Mouse (Mus musculus) heart, embryonic 11.5 days (tissue): Measurements from ENCODE around the gene Slc39a11. TPM values are rescaled to one million over a fixed set of nuclear protein-coding genes. Genes with fewer than 3 reads are reported as not detected.

Experiments
- ATAC-seq: fragments of 200-750 bp; cut with Nextera tagmentation; replicated peaks from 2 replicates; pipeline ENCODE4 v1.8.0; 2017; ENCODE audit warnings: moderate library complexity; ENCODE audit not compliant: insufficient number of reproducible peaks, low FRiP score, low TSS enrichment
- H3K27ac ChIP-seq: fragments of 300-500 bp; sonication (generic); 2 replicates; pipeline ENCODE4 v1.5.1; 2014; ENCODE audit warnings: mild to moderate bottlenecking, low read depth, low read length
- H3K27me3 ChIP-seq: fragments of 300-500 bp; sonication (generic); 2 replicates; pipeline ENCODE4 v1.6.1; 2014; ENCODE audit warnings: mild to moderate bottlenecking, low read length, mixed read lengths; ENCODE audit not compliant: control insufficient read depth, insufficient read depth
- H3K36me3 ChIP-seq: fragments of 300-500 bp; sonication (generic); 2 replicates; pipeline ENCODE4 v1.6.1; 2014; ENCODE audit warnings: mild to moderate bottlenecking, low read length, moderate library complexity, mixed read lengths; ENCODE audit not compliant: control insufficient read depth, insufficient read depth
- H3K4me1 ChIP-seq: fragments of 300-500 bp; sonication (generic); 2 replicates; pipeline ENCODE4 v1.6.1; 2014; ENCODE audit warnings: low read length; ENCODE audit not compliant: control insufficient read depth, insufficient read depth
- H3K4me2 ChIP-seq: fragments of 300-500 bp; sonication (generic); 2 replicates; pipeline ENCODE4 v1.6.1; 2014; ENCODE audit warnings: mild to moderate bottlenecking, moderate library complexity
- H3K4me3 ChIP-seq: fragments of 300-500 bp; sonication (generic); 2 replicates; pipeline ENCODE4 v1.5.1; 2014; ENCODE audit warnings: low read depth, low read length
- H3K9ac ChIP-seq: fragments of 300-500 bp; sonication (generic); 2 replicates; pipeline ENCODE4 v1.6.1; 2014; ENCODE audit warnings: mild to moderate bottlenecking, low read depth, low read length, moderate library complexity
- H3K9me3 ChIP-seq: fragments of 300-500 bp; sonication (generic); replicated peaks from 2 replicates; pipeline ENCODE4 v1.6.1; 2016; ENCODE audit warnings: low read length; ENCODE audit not compliant: control insufficient read depth
- WGBS: fragments of 180-500 bp; shearing (Covaris S2); extraction: QIAGEN DNeasy Blood & Tissue Kit; methylation state at CpG from one replicate; pipeline ENCODE4 v1.1.7; 2014; ENCODE audit not compliant: insufficient replicate concordance; 5-methylcytosine and 5-hydroxymethylcytosine counted together
- polyA plus RNA-seq: library from polyadenylated mRNA; unstranded; fragments of >200 nt; fragmentation: Nextera tagmentation; extraction: Ambion mirVana; gene quantifications from 2 replicates; pipeline ENCODE4 v1.2.1, GENCODE M21; 2014

Gene Slc39a11
- polyA plus RNA-seq, 1 experiment from 2014 or later, result 17.1 TPM

DNA sequence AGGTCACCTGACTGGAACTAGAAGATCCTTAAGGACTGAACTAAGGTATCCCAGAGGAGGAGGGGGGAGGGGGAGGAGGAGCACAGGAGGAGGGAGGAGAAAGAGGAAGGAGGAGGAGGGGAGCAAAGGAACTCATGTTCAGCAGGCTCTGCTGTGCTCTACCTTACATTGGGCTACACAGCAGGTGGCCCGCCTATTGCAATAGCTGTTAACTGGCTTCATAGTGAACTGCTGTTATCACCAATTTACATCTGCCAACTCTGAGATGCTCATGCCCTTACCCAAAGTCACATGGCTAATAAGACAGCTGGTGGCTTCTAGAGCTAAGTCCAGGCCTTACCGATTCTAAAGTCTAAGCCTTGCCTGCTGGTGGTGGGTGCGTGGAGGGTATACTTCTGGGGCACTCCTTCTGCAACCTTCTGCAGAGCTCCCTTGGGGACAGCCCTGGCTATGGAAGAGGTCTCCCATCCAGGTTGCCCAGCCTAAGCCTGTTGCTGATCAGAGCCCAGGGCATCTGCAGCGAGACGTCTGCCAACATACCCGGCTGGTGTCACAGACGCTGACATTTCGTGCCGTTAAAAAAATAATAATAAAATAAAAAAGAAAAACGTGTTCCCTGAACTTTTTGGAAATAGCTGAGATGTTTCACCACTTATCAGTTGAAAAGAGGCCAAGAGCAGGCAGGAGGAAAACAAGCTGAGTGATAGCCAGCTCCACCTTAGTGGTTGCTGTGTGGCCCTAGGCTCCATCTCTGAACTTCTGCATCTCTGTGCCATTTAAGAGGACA, 289.6 kb downstream of the Slc39a11 start:
- Histone ChIP-seq H3K27ac (no peak overlapping the region), H3K4me1 (0 out of 2 replicates have a peak, but pooled peaks cover 5% of the 10 kb centered on the region), H3K4me3 (no peak overlapping the region), H3K36me3 (no peaks in the 10 kb centered on the region), H3K4me2 (no peak overlapping the region), H3K27me3 (no peaks in the 10 kb centered on the region), H3K9me3 (no peaks in the 10 kb centered on the region; the same call in 1 of the 2 replicates), H3K9ac (no peak overlapping the region)
- WGBS, result 85% methylated on average over 10 of the region's 10 CpGs
- no peak for ATAC-seq

GRCm38 (mm10) chr11:113355932-113356331, 293.9 kb downstream of the Slc39a11 start:
- no peak overlapping the region for H3K27ac ChIP-seq
- H3K36me3 ChIP-seq, result no peaks in the 10 kb centered on the region
- H3K4me1 ChIP-seq, result peaks cover 6% of the 10 kb centered on the region; the same call in 1 of the 2 replicates
- H3K4me3 ChIP-seq, result no peak overlapping the region
- H3K9ac ChIP-seq, result no peak overlapping the region
- no peak for ATAC-seq
- H3K9me3 ChIP-seq, result no peaks in the 10 kb centered on the region; the same call in 1 of the 2 replicates
- H3K27me3 ChIP-seq, result no peaks in the 10 kb centered on the region
- WGBS, result 58% methylated on average over 5 of the region's 5 CpGs
- H3K4me2 ChIP-seq, result no peak overlapping the region

DNA sequence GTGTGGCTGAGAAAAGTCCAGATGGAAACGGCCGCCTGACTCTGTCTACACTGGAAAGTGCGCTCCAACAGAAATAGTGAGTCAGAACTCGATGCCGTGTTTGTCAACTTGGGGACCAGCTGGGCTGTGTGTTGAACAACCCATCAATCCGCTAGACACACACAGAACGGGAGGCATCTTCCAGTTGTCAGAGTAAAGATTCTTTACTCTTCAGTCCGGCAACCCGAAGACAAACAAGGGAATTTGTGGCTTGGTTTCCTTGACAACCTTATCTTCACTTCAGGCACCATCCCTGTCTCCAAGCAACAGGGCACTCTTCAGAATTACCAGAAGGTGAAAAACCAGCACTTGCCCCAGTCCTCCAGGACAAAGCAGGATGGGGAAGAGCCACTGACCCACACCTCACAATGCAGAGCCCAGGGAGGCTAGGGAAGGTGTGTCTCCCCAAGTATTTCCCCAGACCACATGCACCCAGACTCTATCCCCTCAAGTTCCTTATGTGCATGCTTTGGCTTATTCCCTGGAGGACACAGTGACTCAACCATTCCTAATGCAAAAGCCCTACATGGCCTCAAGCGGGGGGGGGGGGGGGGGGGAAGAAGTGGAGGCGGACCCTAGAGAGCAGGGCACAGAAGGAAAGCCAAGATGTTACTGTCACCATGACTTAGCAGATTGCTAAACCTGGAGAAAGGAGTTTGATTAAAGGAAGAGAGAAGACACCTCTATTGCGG, 297.6 kb downstream of the Slc39a11 start:
- Histone ChIP-seq H3K27me3 (no peaks in the 10 kb centered on the region), H3K4me1 (peaks cover 6% of the 10 kb centered on the region; the same call in 1 of the 2 replicates), H3K36me3 (no peaks in the 10 kb centered on the region), H3K4me2 (no peak overlapping the region), H3K9me3 (peaks cover 7% of the 10 kb centered on the region), H3K27ac (no peak overlapping the region), H3K4me3 (no peak overlapping the region), H3K9ac (no peak overlapping the region)
- WGBS, result 47% methylated on average over 11 of the region's 12 CpGs
- ATAC-seq, result no peak

DNA sequence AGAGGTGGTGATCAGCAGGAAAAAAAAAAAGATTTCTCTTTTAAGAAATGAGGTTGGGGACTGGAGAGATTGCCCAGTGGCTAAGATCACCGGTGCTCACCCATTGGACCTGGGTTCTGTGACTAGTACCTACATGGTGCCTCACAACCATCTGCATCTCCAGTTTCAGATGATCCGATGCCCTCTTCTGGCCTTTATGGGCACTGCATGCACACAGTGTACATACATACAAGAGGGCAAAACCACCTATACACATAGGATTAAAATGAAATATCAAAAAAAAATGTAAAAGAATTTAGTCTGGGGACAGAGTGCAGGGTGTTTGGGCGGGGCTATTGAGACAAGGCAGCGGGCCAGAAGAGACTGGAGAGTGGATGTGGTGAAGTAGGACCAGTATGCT, 299.3 kb downstream of the Slc39a11 start:
- Histone ChIP-seq H3K36me3 (no peaks in the 10 kb centered on the region), H3K9ac (no peak overlapping the region), H3K27me3 (no peaks in the 10 kb centered on the region), H3K27ac (no peak overlapping the region), H3K4me1 (peaks cover 4% of the 10 kb centered on the region), H3K4me2 (no peak overlapping the region), H3K9me3 (peaks cover 7% of the 10 kb centered on the region), H3K4me3 (no peak overlapping the region)
- ATAC-seq, result no peak
- 88% methylated on average over 4 of the region's 4 CpGs for WGBS

DNA sequence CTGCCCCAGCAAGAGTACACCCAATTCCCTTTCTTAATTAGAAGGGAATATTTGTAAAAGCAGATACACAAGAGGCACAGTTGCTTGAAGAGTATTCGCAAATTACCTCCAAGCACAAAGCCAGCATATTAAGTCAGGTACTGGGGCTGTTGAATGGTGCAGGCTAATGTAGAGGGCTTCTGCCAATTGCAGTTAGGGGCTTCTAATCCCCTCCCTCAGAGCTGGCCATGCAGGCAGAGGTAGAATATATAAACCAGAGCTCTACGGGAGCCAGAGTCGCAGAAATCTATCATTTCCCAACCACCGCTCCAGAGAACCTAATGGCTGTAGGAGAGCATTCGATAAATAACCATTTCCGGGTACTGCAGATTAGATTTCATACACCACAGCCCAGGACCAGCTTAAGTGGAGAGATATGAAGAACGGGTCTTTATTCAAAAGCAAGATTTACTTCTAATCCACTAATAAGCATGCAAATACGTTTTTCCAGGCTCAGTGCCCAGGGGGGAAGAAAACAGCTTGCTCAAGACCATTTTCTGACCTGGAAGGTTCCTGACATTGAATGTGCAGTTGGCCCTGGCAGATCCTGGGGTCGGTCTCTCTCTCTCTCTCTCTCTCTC, 302.9 kb downstream of the Slc39a11 start:
- no peak overlapping the region for H3K4me3 ChIP-seq
- 75% methylated on average over 9 of the region's 9 CpGs for WGBS
- ATAC-seq, result no peak
- H3K36me3 ChIP-seq, result no peaks in the 10 kb centered on the region
- no peaks in the 10 kb centered on the region for H3K27me3 ChIP-seq
- H3K9ac ChIP-seq, result no peak overlapping the region
- peaks cover 7% of the 10 kb centered on the region for H3K9me3 ChIP-seq
- peaks cover 2% of the 10 kb centered on the region; the same call in 1 of the 2 replicates for H3K4me1 ChIP-seq
- H3K27ac ChIP-seq, result no peak overlapping the region
- H3K4me2 ChIP-seq, result no peak overlapping the region

DNA sequence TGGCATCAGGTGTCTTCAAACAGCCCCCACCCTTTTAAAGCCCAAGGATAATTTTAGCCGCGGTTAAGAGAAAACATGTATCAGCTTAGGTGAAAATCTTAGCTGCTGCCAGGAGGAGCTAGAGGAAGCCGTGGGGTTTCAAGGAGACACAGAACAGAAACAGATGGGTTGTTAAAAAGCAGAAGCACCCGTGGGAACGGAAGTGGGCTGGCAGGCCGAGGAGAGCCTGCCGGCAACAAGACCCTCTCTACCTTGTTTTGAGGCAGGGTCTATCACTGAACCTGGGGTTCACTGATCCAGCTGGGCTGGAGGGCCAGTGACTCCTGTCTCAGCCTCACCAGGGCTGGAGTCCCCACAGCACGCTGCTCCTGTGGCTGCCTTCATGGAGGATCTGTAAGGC, 310.1 kb downstream of the Slc39a11 start:
- WGBS, result 81% methylated on average over 8 of the region's 8 CpGs
- H3K9me3 ChIP-seq, result peaks cover 4% of the 10 kb centered on the region; the same call in 1 of the 2 replicates
- no peak overlapping the region for H3K4me2 ChIP-seq
- H3K4me1 ChIP-seq, result no peaks in the 10 kb centered on the region
- no peak overlapping the region for H3K4me3 ChIP-seq
- no peak overlapping the region for H3K9ac ChIP-seq
- H3K27ac ChIP-seq, result no peak overlapping the region
- no peaks in the 10 kb centered on the region for H3K36me3 ChIP-seq
- ATAC-seq, result no peak
- H3K27me3 ChIP-seq, result no peaks in the 10 kb centered on the region

GRCm38 (mm10) chr11:113338581-113338980, 311.3 kb downstream of the Slc39a11 start:
- 46% methylated on average over 5 of the region's 5 CpGs for WGBS
- H3K9me3 ChIP-seq, result peaks cover 4% of the 10 kb centered on the region; the same call in 1 of the 2 replicates
- no peaks in the 10 kb centered on the region for H3K27me3 ChIP-seq
- no peak for ATAC-seq
- no peak overlapping the region for H3K4me3 ChIP-seq
- no peak overlapping the region for H3K4me2 ChIP-seq
- no peaks in the 10 kb centered on the region for H3K36me3 ChIP-seq
- H3K4me1 ChIP-seq, result no peaks in the 10 kb centered on the region
- H3K9ac ChIP-seq, result no peak overlapping the region
- H3K27ac ChIP-seq, result no peak overlapping the region

- Histone ChIP-seq H3K27ac (no peak overlapping the region), H3K27me3 (no peaks in the 10 kb centered on the region), H3K4me3 (no peak overlapping the region), H3K4me1 (peaks cover 5% of the 10 kb centered on the region; the same call in 1 of the 2 replicates), H3K4me2 (no peak overlapping the region), H3K9ac (no peak overlapping the region), H3K9me3 (no peaks in the 10 kb centered on the region), H3K36me3 (no peaks in the 10 kb centered on the region)
- 81% methylated on average over 5 of the region's 5 CpGs for WGBS
- ATAC-seq, result no peak
These were observed 314.2 kb downstream of the Slc39a11 start for GRCm38 (mm10) chr11:113335706-113336105.
